Mouse (Mus musculus): ENCODE measurements around the gene Nkd1. TPM values are rescaled to one million over a fixed set of nuclear protein-coding genes. Genes with fewer than 3 reads are reported as not detected.

The Nkd1 gene
- polyA plus RNA-seq, 1 experiment = 2.9 TPM

DNA sequence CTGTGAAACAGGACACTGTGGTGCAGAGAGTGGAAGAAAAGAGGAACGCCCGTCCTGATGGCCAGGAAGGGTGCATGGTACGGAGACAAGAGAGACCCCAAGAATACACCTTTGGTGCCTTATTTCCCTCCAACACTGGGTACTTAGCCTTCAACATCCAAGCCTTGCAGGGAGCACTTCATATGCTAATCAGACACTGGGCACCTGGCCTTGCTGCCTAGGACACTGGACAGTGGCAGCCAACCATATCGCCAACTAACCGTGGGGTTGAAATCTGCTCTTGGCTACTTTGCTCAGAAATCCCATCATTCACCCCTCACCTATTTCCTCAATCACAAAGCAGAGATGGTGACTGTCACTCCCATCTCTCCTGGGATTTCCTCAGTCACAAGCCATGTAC, 10.1 kb upstream of the Nkd1 start:
- Histone ChIP-seq H3K4me1 (ENCODE audit: control insufficient read depth, insufficient read depth, low read length) (no peaks in the 10 kb centered on the region), H3K27ac (ENCODE audit: control insufficient read depth, insufficient read depth, low read depth, low read length) (no peak overlapping the region), H3K4me3 (ENCODE audit: control insufficient read depth, low read depth, low read length) (no peak overlapping the region), H3K27me3 (ENCODE audit: control insufficient read depth, insufficient read depth, low read length) (no peaks in the 10 kb centered on the region), H3K36me3 (ENCODE audit: control insufficient read depth, insufficient read depth, low read length) (no peaks in the 10 kb centered on the region)
- no peak for TF ChIP-seq CTCF (IDR thresholded peaks at IDR 0.05; ENCODE audit: control insufficient read depth, insufficient read depth, insufficient replicate concordance, low read depth, low read length)
- TF ChIP-seq POLR2A (IDR thresholded peaks at IDR 0.05; ENCODE audit: control insufficient read depth, low read depth, low read length) = no peak

GRCm38 (mm10) chr8:88512094-88512794, 8.9 kb upstream of the Nkd1 start:
- no peak for TF ChIP-seq CTCF (IDR thresholded peaks at IDR 0.05; ENCODE audit: control insufficient read depth, insufficient read depth, insufficient replicate concordance, low read depth, low read length)
- Histone ChIP-seq H3K27me3 (ENCODE audit: control insufficient read depth, insufficient read depth, low read length) (no peaks in the 10 kb centered on the region), H3K36me3 (ENCODE audit: control insufficient read depth, insufficient read depth, low read length) (no peaks in the 10 kb centered on the region), H3K4me3 (ENCODE audit: control insufficient read depth, low read depth, low read length) (no peak overlapping the region), H3K27ac (ENCODE audit: control insufficient read depth, insufficient read depth, low read depth, low read length) (no peak overlapping the region), H3K4me1 (ENCODE audit: control insufficient read depth, insufficient read depth, low read length) (no peaks in the 10 kb centered on the region)

GRCm38 (mm10) chr8:88518047-88518446, 3.1 kb upstream of the Nkd1 start:
- Histone ChIP-seq H3K27me3 (ENCODE audit: control insufficient read depth, insufficient read depth, low read length) (no peaks in the 10 kb centered on the region; the same call in 1 of the 2 replicates), H3K36me3 (ENCODE audit: control insufficient read depth, insufficient read depth, low read length) (no peaks in the 10 kb centered on the region), H3K4me3 (ENCODE audit: control insufficient read depth, low read depth, low read length) (no peak overlapping the region), H3K27ac (ENCODE audit: control insufficient read depth, insufficient read depth, low read depth, low read length) (no peak overlapping the region), H3K4me1 (ENCODE audit: control insufficient read depth, insufficient read depth, low read length) (peaks cover 10% of the 10 kb centered on the region)
- TF ChIP-seq POLR2A (IDR thresholded peaks at IDR 0.05; ENCODE audit: control insufficient read depth, low read depth, low read length) (no peak), CTCF (IDR thresholded peaks at IDR 0.05; ENCODE audit: control insufficient read depth, insufficient read depth, insufficient replicate concordance, low read depth, low read length) (no peak)

DNA sequence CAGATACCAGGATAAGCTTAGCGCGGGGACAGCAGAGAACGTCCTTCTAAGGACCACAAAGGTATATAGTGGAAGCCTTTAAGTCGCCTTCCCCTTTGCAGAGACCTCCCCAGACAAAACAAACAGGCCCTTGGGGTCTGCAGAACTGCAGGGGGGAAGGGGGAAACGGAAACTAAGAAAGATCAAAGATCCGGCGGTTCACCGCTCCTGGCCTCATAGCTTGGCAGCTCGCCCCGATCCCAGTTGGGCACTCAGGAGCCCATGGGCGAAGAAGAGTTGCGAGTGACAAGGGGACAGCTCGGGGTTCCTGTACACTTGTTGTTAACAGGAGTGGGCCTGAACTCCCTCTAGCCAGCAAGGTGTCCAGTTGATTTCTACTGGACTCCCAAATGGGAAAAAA, 773 bp upstream of the Nkd1 start:
- Histone ChIP-seq H3K4me3 (ENCODE audit: control insufficient read depth, low read depth, low read length) (no peak overlapping the region), H3K27ac (ENCODE audit: control insufficient read depth, insufficient read depth, low read depth, low read length) (no peak overlapping the region)

DNA sequence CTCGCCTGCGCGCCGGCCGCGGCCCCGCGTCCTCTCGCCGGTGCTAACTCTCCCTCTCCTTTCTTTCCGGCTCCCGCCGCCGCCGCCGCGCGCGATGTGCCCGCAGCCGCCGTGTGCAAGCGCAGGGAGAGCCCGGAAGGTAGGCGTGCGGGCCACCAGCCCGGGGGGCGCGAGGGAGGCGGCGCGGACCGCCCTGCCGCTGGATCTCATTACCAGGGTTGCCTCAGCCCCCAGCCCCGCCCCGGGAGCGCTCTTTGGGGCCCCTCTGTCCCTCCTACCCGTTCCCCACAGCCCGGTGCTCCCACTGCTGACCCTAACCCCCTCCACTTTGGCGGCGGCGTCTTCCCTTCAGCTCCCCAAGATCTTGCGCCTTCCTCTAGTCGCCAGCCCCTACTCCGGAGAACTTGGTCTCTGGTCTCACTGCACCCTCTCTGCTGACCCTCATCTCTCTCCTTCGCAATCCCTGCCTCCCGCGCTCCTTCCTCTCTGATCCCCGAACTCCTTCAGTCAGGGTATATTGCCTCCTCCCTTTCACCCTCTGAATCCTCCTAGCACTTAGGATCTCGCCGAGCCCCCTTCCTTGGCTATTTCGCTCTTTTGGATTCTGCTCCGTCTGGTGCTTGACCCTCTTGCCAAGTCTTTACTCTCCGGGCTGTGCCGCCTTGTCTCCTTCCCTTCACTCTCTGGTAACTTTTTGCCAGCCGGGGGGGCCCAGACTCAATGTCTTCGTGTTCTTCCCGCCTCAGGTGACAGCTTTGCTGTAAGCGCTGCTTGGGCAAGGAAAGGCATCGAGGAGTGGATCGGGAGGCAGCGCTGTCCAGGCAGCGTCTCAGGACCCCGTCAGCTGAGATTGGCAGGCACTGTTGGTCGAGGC, 624 bp downstream of the Nkd1 start:
- H3K4me3 ChIP-seq (ENCODE audit: control insufficient read depth, low read depth, low read length) = peak overlapping the region; percentile 91
- H3K4me1 ChIP-seq (ENCODE audit: control insufficient read depth, insufficient read depth, low read length) = peaks cover 10% of the 10 kb centered on the region
- no peaks in the 10 kb centered on the region for H3K36me3 ChIP-seq (ENCODE audit: control insufficient read depth, insufficient read depth, low read length)
- no peaks in the 10 kb centered on the region; the same call in 1 of the 2 replicates for H3K27me3 ChIP-seq (ENCODE audit: control insufficient read depth, insufficient read depth, low read length)
- TF ChIP-seq CTCF (IDR thresholded peaks at IDR 0.05; ENCODE audit: control insufficient read depth, insufficient read depth, insufficient replicate concordance, low read depth, low read length) = no peak
- no peak for TF ChIP-seq POLR2A (IDR thresholded peaks at IDR 0.05; ENCODE audit: control insufficient read depth, low read depth, low read length)
- H3K27ac ChIP-seq (ENCODE audit: control insufficient read depth, insufficient read depth, low read depth, low read length) = no peak overlapping the region

More for the DNA sequence above, 773 bp upstream of the Nkd1 start:
- TF ChIP-seq POLR2A (IDR thresholded peaks at IDR 0.05; ENCODE audit: control insufficient read depth, low read depth, low read length) (no peak), CTCF (IDR thresholded peaks at IDR 0.05; ENCODE audit: control insufficient read depth, insufficient read depth, insufficient replicate concordance, low read depth, low read length) (no peak)
- peaks cover 10% of the 10 kb centered on the region for H3K4me1 ChIP-seq (ENCODE audit: control insufficient read depth, insufficient read depth, low read length)
- no peaks in the 10 kb centered on the region for H3K36me3 ChIP-seq (ENCODE audit: control insufficient read depth, insufficient read depth, low read length)
- no peaks in the 10 kb centered on the region; the same call in 1 of the 2 replicates for H3K27me3 ChIP-seq (ENCODE audit: control insufficient read depth, insufficient read depth, low read length)

DNA sequence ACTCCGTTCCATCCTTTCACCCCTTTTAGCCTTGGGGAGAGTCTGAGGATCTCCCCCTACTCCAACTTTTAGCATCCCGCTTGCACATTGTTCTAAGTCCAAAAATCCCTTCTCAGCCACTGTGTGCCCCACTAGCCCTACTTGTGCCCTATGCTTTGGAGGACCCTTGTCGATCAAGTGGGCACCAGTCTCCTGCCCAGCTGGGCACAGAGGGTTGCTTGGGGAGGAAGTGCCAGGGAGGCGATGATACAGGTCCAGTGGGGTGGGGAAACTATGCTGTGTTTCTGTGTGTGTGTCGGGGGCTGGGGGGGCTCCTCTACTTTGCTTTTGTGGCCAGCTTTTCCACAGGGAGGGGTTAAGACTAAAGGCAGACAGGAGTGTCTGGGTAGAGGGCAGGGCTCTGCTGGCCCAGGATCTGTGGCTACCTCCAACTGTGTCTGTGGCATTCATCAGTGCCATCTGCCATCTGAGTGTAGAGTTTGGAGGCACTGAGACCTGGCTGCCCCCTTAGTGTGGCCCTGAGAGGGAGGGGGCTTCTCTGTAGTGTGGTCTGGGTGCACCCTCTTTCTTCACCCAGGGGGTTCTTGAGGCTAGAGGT, 1.4 kb downstream of the Nkd1 start:
- TF ChIP-seq POLR2A (IDR thresholded peaks at IDR 0.05; ENCODE audit: control insufficient read depth, low read depth, low read length) (no peak), CTCF (IDR thresholded peaks at IDR 0.05; ENCODE audit: control insufficient read depth, insufficient read depth, insufficient replicate concordance, low read depth, low read length) (no peak)
- Histone ChIP-seq H3K36me3 (ENCODE audit: control insufficient read depth, insufficient read depth, low read length) (no peaks in the 10 kb centered on the region), H3K27me3 (ENCODE audit: control insufficient read depth, insufficient read depth, low read length) (no peaks in the 10 kb centered on the region; the same call in 1 of the 2 replicates), H3K4me1 (ENCODE audit: control insufficient read depth, insufficient read depth, low read length) (peaks cover 10% of the 10 kb centered on the region), H3K4me3 (ENCODE audit: control insufficient read depth, low read depth, low read length) (no peak overlapping the region), H3K27ac (ENCODE audit: control insufficient read depth, insufficient read depth, low read depth, low read length) (no peak overlapping the region)

- Histone ChIP-seq H3K4me3 (ENCODE audit: control insufficient read depth, low read depth, low read length) (no peak overlapping the region), H3K27ac (ENCODE audit: control insufficient read depth, insufficient read depth, low read depth, low read length) (no peak overlapping the region), H3K36me3 (ENCODE audit: control insufficient read depth, insufficient read depth, low read length) (no peaks in the 10 kb centered on the region), H3K27me3 (ENCODE audit: control insufficient read depth, insufficient read depth, low read length) (no peaks in the 10 kb centered on the region; the same call in 1 of the 2 replicates), H3K4me1 (ENCODE audit: control insufficient read depth, insufficient read depth, low read length) (peaks cover 10% of the 10 kb centered on the region)
- TF ChIP-seq CTCF (IDR thresholded peaks at IDR 0.05; ENCODE audit: control insufficient read depth, insufficient read depth, insufficient replicate concordance, low read depth, low read length) (no peak), POLR2A (IDR thresholded peaks at IDR 0.05; ENCODE audit: control insufficient read depth, low read depth, low read length) (no peak)
These were observed 2.5 kb downstream of the Nkd1 start for GRCm38 (mm10) chr8:88523621-88524020.
